Comparison of ENCODE assay signal across 21 mouse cellular contexts in the genomic region with DNA sequence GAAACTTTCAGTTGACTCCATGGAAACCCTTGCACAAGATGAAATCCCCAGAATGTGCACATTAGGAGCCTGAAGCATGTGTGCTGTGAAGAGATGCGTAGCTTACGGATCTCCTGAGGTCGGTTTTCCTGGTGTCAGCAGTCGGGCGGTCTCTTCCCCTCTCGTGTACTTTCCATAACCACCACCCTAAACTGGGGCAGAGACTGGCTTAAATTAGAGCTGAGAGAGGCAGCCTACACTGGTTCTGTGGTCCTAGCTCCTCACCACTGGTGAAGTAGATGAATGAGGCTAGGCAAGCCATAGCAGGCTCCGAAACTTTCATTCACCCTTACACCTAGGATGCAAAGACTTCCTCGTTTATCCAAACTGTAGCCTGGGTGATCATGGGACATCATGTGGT. TPM values are rescaled to one million over a fixed set of nuclear protein-coding genes. Genes with fewer than 3 reads are reported as not detected.
A peak's percentile ranks its signal among the peaks of the same experiment; 100 is the strongest.
DNase-seq lines count a peak whose midpoint lies in the region; ATAC-seq and TF ChIP-seq lines count a peak whose summit lies in the region.
"Had no signal": no experiment of that assay in that cellular context is flagged by ENCODE, and none has a peak within 500 bp of the region (broad histone marks: within the 10 kb centered on the region; RNA-seq: fewer than 3 reads in every experiment).

No protein-coding gene starts in this region.

- no peaks in the 10 kb centered on the region for H3K79me2 ChIP-seq in heart, adult 2 months (replicated peaks; ENCODE audit: control insufficient read depth, insufficient read depth, low read length)

- DNase-seq in frontal cortex, adult 2 months (ENCODE audit: extremely low spot score in 1 of 2, low spot score in 1 of 2) = no peak
- peak; percentile 93 for DNase-seq in heart, adult 11 months
- DNase-seq in heart, adult 2 months = no peak
- no peak for DNase-seq in testis, postnatal 10 days (ENCODE audit: low spot score)
- DNase-seq: adrenal gland, adult 2 months; adrenal gland, postnatal 10 days; adrenal gland, postnatal 25 days; cerebellum, adult 11-12 months; cerebellum, adult 2 months; cerebellum, adult 9-10 months; cerebellum, postnatal 10 days; cerebellum, postnatal 25 days; forebrain, postnatal 0 days had no signal

- no peak overlapping the region for H3K9ac ChIP-seq in heart, adult 2 months (ENCODE audit: low read depth, low read length)
- H3K9ac ChIP-seq: embryonic facial prominence, embryonic 13.5 days; forebrain, embryonic 13.5 days; forebrain, embryonic 15.5 days; forebrain, postnatal 0 days had no signal

- H3K36me3 ChIP-seq in heart, adult 2 months (ENCODE audit: control insufficient read depth, insufficient read depth, low read length) = no peaks in the 10 kb centered on the region
- H3K36me3 ChIP-seq: embryonic facial prominence, embryonic 13.5 days; forebrain, embryonic 15.5 days had no signal

- no peak overlapping the region for H3K4me3 ChIP-seq in heart, adult 2 months
- H3K4me3 ChIP-seq: embryonic facial prominence, embryonic 13.5 days; forebrain, embryonic 13.5 days; forebrain, embryonic 15.5 days had no signal

- no peak overlapping the region for H3K27ac ChIP-seq in heart, adult 2 months
- H3K27ac ChIP-seq: embryonic facial prominence, embryonic 13.5 days; forebrain, embryonic 13.5 days; forebrain, embryonic 15.5 days had no signal

- intact Hi-C loops in heart, adult 2 months (cut with DNase I) = no loop called here

- H3K27me3 ChIP-seq in heart, adult 2 months (ENCODE audit: control insufficient read depth, insufficient read depth, low read length) = no peaks in the 10 kb centered on the region
- H3K27me3 ChIP-seq: embryonic facial prominence, embryonic 13.5 days; forebrain, embryonic 13.5 days; forebrain, embryonic 15.5 days had no signal

- ATAC-seq in frontal cortex, adult (ENCODE audit: low TSS enrichment) = peak; percentile 83
- peak; percentile 35 for ATAC-seq in granulocyte monocyte progenitor cell, adult 5-6 weeks (replicated peaks; ENCODE audit: poor library complexity, severe bottlenecking)
- ATAC-seq: forebrain, embryonic 13.5 days; forebrain, embryonic 15.5 days; forebrain, postnatal 0 days had no signal

- no peak for TF ChIP-seq CTCF in heart, adult 2 months (IDR thresholded peaks at IDR 0.05)

- WGBS in heart, adult 2 months = 89% methylated on average over 8 of the region's 8 CpGs

- no peaks in the 10 kb centered on the region for H3K4me1 ChIP-seq in heart, adult 2 months (ENCODE audit: control insufficient read depth, insufficient read depth, low read length)
- H3K4me1 ChIP-seq: embryonic facial prominence, embryonic 13.5 days; forebrain, embryonic 13.5 days had no signal

- TF ChIP-seq POLR2A in heart, adult 2 months (IDR thresholded peaks at IDR 0.05; ENCODE audit: insufficient read depth, low read depth, low read length) = no peak

- TF ChIP-seq EP300 in heart, adult 2 months (IDR thresholded peaks at IDR 0.05; ENCODE audit: insufficient read depth, low read depth, low read length) = no peak

RNA-seq across cellular contexts. Expression of a gene that starts 59.0 kb away (rescaled TPM):
- 0.61 and 1.3 TPM in 2 replicates for polyA plus RNA-seq in frontal cortex, adult 2 months (2012; rRNA removed)
- total RNA-seq in heart, adult 2 months (2021) = under 1 TPM; 0.25 to 0.50 TPM
- 0.55 and 0.61 TPM in 2 replicates for polyA plus RNA-seq in heart, adult 2 months (2012; rRNA removed)
- total RNA-seq in granulocyte monocyte progenitor cell, adult 5-6 weeks (2014; fragmentation: Nextera tagmentation) = not detected in 2 replicates
- 0.05 and 0.13 TPM in 2 replicates for total RNA-seq in granulocyte monocyte progenitor cell, adult 5-6 weeks (2017)
- total RNA-seq: ES-E14, MEL had no signal
- polyA plus RNA-seq: C2C12 had no signal
